Mouse (Mus musculus) spleen, adult 2 months (tissue): ENCODE measurements around the gene Ces3a.

Source experiments
- CTCF ChIP-seq: fragments of 200-500 bp; IDR thresholded peaks from 2 replicates; pipeline ENCODE4 v1.5.1; 2011; ENCODE audit warnings: mild to moderate bottlenecking, inconsistent platforms; ENCODE audit not compliant: insufficient read depth, insufficient read length, insufficient replicate concordance; ENCODE audit errors: extremely low read depth
- POLR2A ChIP-seq: fragments of 200-500 bp; IDR thresholded peaks from 2 replicates; pipeline ENCODE4 v1.6.1; 2011; ENCODE audit warnings: low read depth, low read length, inconsistent platforms

GRCm38 (mm10) chr8:105025050-105025449, 23.4 kb upstream of the Ces3a start:
- TF ChIP-seq POLR2A: no peak
- TF ChIP-seq CTCF: no peak
